Mouse (Mus musculus): ENCODE data around the gene Mgat3. TPM values are rescaled to one million over a fixed set of nuclear protein-coding genes. Genes with fewer than 3 reads are reported as not detected.

The Mgat3 gene
- polyA plus RNA-seq, 1 experiment from 2014 or later: 3.0 TPM

- ATAC-seq (no peak), DNase-seq (ENCODE audit: low spot score) (no peak)
- H3K27ac ChIP-seq (ENCODE audit: low read length): no peak overlapping the region
- H3K9me3 ChIP-seq (ENCODE audit: low read length): no peaks in the 10 kb centered on the region
- no peak overlapping the region for H3K4me3 ChIP-seq (ENCODE audit: low read depth, low read length)
- H3K36me3 ChIP-seq (ENCODE audit: insufficient read depth, low read length): peaks cover 34% of the 10 kb centered on the region
- no peaks in the 10 kb centered on the region for H3K4me1 ChIP-seq (ENCODE audit: insufficient read depth, low read depth, low read length)
- H3K9ac ChIP-seq (replicated peaks; ENCODE audit: low read depth): no peak overlapping the region
- no peaks in the 10 kb centered on the region for H3K27me3 ChIP-seq (replicated peaks; ENCODE audit: insufficient read depth, low read length)
- 100% methylated on average over 1 of the region's 1 CpGs for WGBS
- H3K4me2 ChIP-seq (replicated peaks; ENCODE audit: low read depth, low read length): no peak overlapping the region
- no peak for TF ChIP-seq EP300 (IDR thresholded peaks at IDR 0.05)
- TF ChIP-seq CTCF (IDR thresholded peaks at IDR 0.05): no peak
Measured at GRCm38 (mm10) chr15:80248596-80248995, 75.1 kb downstream of the Mgat3 start.

GRCm38 (mm10) chr15:80249672-80250071 is 76.2 kb downstream of the Mgat3 start:
- Histone ChIP-seq H3K4me1 (ENCODE audit: insufficient read depth, low read depth, low read length) (peaks cover 7% of the 10 kb centered on the region; the same call in 1 of the 2 replicates), H3K4me3 (ENCODE audit: low read depth, low read length) (no peak overlapping the region), H3K36me3 (ENCODE audit: insufficient read depth, low read length) (peaks cover 34% of the 10 kb centered on the region), H3K27ac (ENCODE audit: low read length) (no peak overlapping the region), H3K9ac (replicated peaks; ENCODE audit: low read depth) (no peak overlapping the region), H3K9me3 (ENCODE audit: low read length) (no peaks in the 10 kb centered on the region), H3K4me2 (replicated peaks; ENCODE audit: low read depth, low read length) (no peak overlapping the region), H3K27me3 (replicated peaks; ENCODE audit: insufficient read depth, low read length) (no peaks in the 10 kb centered on the region)
- ATAC-seq (no peak), DNase-seq (ENCODE audit: low spot score) (no peak)
- 94% methylated on average over 10 of the region's 10 CpGs for WGBS
- TF ChIP-seq EP300 (IDR thresholded peaks at IDR 0.05) (no peak), CTCF (IDR thresholded peaks at IDR 0.05) (no peak)

- 71% methylated on average over 6 of the region's 6 CpGs for WGBS
- Histone ChIP-seq H3K9ac (replicated peaks; ENCODE audit: low read depth) (no peak overlapping the region), H3K4me2 (replicated peaks; ENCODE audit: low read depth, low read length) (no peak overlapping the region), H3K27ac (ENCODE audit: low read length) (no peak overlapping the region), H3K4me1 (ENCODE audit: insufficient read depth, low read depth, low read length) (peaks cover 7% of the 10 kb centered on the region; the same call in 1 of the 2 replicates), H3K4me3 (ENCODE audit: low read depth, low read length) (no peak overlapping the region), H3K27me3 (replicated peaks; ENCODE audit: insufficient read depth, low read length) (no peaks in the 10 kb centered on the region), H3K9me3 (ENCODE audit: low read length) (no peaks in the 10 kb centered on the region), H3K36me3 (ENCODE audit: insufficient read depth, low read length) (peaks cover 34% of the 10 kb centered on the region)
- TF ChIP-seq EP300 (IDR thresholded peaks at IDR 0.05) (no peak), CTCF (IDR thresholded peaks at IDR 0.05) (no peak)
- peak; percentile 34 for DNase-seq (ENCODE audit: low spot score)
- no peak for ATAC-seq
Measured at GRCm38 (mm10) chr15:80250586-80250985, 77.1 kb downstream of the Mgat3 start.

GRCm38 (mm10) chr15:80253530-80253929 is 80.0 kb downstream of the Mgat3 start:
- no peak for TF ChIP-seq EP300 (IDR thresholded peaks at IDR 0.05)
- no peak for TF ChIP-seq CTCF (IDR thresholded peaks at IDR 0.05)
- Histone ChIP-seq H3K36me3 (ENCODE audit: insufficient read depth, low read length) (peaks cover 29% of the 10 kb centered on the region), H3K9ac (replicated peaks; ENCODE audit: low read depth) (no peak overlapping the region), H3K27ac (ENCODE audit: low read length) (peak overlapping the region; percentile 100), H3K4me2 (replicated peaks; ENCODE audit: low read depth, low read length) (no peak overlapping the region), H3K4me3 (ENCODE audit: low read depth, low read length) (no peak overlapping the region), H3K27me3 (replicated peaks; ENCODE audit: insufficient read depth, low read length) (no peaks in the 10 kb centered on the region), H3K4me1 (ENCODE audit: insufficient read depth, low read depth, low read length) (peaks cover 18% of the 10 kb centered on the region; the same call in 1 of the 2 replicates), H3K9me3 (ENCODE audit: low read length) (no peaks in the 10 kb centered on the region)
- 42% methylated on average over 2 of the region's 2 CpGs for WGBS
- DNase-seq (ENCODE audit: low spot score) (peak; percentile 85), ATAC-seq (no peak)

GRCm38 (mm10) chr15:80254207-80254606 is 80.7 kb downstream of the Mgat3 start:
- H3K4me3 ChIP-seq (ENCODE audit: low read depth, low read length): peak overlapping the region; percentile 99
- 32% methylated on average over 6 of the region's 6 CpGs for WGBS
- ATAC-seq (no peak), DNase-seq (ENCODE audit: low spot score) (peak; percentile 88)
- peak overlapping the region; percentile 100 for H3K27ac ChIP-seq (ENCODE audit: low read length)
- peak overlapping the region; percentile 54 for H3K9ac ChIP-seq (replicated peaks; ENCODE audit: low read depth)
- no peak for TF ChIP-seq EP300 (IDR thresholded peaks at IDR 0.05)
- TF ChIP-seq CTCF (IDR thresholded peaks at IDR 0.05): no peak
- H3K4me1 ChIP-seq (ENCODE audit: insufficient read depth, low read depth, low read length): peaks cover 18% of the 10 kb centered on the region; the same call in 1 of the 2 replicates
- H3K9me3 ChIP-seq (ENCODE audit: low read length): no peaks in the 10 kb centered on the region
- peak overlapping the region; percentile 94 for H3K4me2 ChIP-seq (replicated peaks; ENCODE audit: low read depth, low read length)
- H3K27me3 ChIP-seq (replicated peaks; ENCODE audit: insufficient read depth, low read length): no peaks in the 10 kb centered on the region
- H3K36me3 ChIP-seq (ENCODE audit: insufficient read depth, low read length): peaks cover 22% of the 10 kb centered on the region

- Histone ChIP-seq H3K4me1 (ENCODE audit: insufficient read depth, low read depth, low read length) (peaks cover 18% of the 10 kb centered on the region; the same call in 1 of the 2 replicates), H3K4me3 (ENCODE audit: low read depth, low read length) (peak within 1 kb of the TSS; percentile 99), H3K9me3 (ENCODE audit: low read length) (no peaks in the 10 kb centered on the region)
Measured at GRCm38 (mm10) chr15:80254847-80255645, 81.5 kb downstream of the Mgat3 start, which contains the start of gene Atf4. Gene Atf4, plus strand, starts transcription at chr15:80255184.

More at GRCm38 (mm10) chr15:80254847-80255645, 81.5 kb downstream of the Mgat3 start, which contains the start of gene Atf4:
- DNase-seq (ENCODE audit: low spot score): peak; percentile 99
- TF ChIP-seq CTCF (IDR thresholded peaks at IDR 0.05) (peak; percentile 23; the same call in 1 of the 2 replicates), EP300 (IDR thresholded peaks at IDR 0.05) (peak; percentile 89)
- H3K27ac ChIP-seq (ENCODE audit: low read length): peak within 1 kb of the TSS; percentile 100
- no peaks in the 10 kb centered on the region for H3K27me3 ChIP-seq (replicated peaks; ENCODE audit: insufficient read depth, low read length)
- under 1% methylated on average over 58 of the region's 62 CpGs for WGBS
- peak within 1 kb of the TSS; percentile 94 for H3K4me2 ChIP-seq (replicated peaks; ENCODE audit: low read depth, low read length)
- ATAC-seq: peak; percentile 92
- H3K36me3 ChIP-seq (ENCODE audit: insufficient read depth, low read length): peaks cover 14% of the 10 kb centered on the region
- peak within 1 kb of the TSS; percentile 100 for H3K9ac ChIP-seq (replicated peaks; ENCODE audit: low read depth)
